Comparison of ENCODE assay signal across 7 mouse cellular contexts in the genomic region with DNA sequence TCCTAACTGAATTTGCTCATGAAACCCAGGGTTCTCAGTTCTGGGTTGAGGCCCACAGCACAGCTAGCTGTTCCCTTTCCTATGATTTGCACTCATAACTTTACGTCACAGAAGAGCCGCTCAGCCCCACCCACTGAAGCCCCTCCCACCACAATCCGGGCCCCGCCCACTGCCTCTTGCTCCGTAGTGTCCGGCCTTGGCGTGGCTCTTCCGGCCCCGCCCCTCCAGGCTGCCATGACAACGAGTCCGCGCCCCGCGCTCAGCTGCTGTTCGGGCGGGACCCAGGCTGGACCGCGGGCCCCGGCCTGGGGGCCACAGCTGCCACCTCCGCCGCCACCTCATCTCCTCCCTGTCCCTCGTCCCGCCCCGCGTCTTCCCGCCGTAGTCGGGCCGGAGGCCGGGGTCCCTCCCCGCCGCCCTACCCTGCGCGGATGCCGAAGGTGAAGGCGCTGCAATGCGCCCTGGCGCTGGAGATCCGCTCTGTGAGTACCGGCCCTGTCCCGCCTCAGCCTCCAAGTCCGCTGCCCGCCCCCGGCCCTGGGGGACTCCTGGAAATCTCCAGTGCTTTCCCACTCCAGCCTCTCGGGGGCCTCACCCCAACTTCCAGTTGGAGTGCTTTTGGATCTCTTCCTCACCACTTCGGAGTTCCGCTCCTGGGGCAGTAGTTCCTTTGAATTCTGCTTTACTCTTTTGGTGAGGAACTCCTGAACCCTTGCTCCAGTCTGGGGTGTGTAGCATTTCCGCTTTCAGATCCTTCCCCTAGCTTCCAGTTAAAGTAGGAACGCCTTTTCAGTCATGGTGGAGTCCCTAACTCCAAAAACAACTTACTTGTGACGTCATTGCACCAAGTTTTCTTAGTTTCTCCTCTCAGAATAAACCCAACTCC. TPM values are rescaled to one million over a fixed set of nuclear protein-coding genes. Genes with fewer than 3 reads are reported as not detected.
DNase-seq lines count a peak whose midpoint lies in the region; ATAC-seq lines count a peak whose summit lies in the region.

Gene Spata6 (plus strand): TSS at position 209 of the 886 bp plus-strand sequence.

- no peaks in the 10 kb centered on the region for H3K27me3 ChIP-seq in embryonic facial prominence, embryonic 11.5 days (ENCODE audit: control insufficient read depth, insufficient read depth, low read length)
- no peaks in the 10 kb centered on the region for H3K27me3 ChIP-seq in limb, embryonic 10.5 days (ENCODE audit: low read depth, poor library complexity, severe bottlenecking)
- no peaks in the 10 kb centered on the region for H3K27me3 ChIP-seq in midbrain, embryonic 12.5 days

- H3K9ac ChIP-seq in embryonic facial prominence, embryonic 11.5 days (replicated peaks; ENCODE audit: low read length): peak within 1 kb of the TSS; percentile 49
- peak within 1 kb of the TSS; percentile 70 for H3K9ac ChIP-seq in midbrain, embryonic 12.5 days (replicated peaks)

- H3K27ac ChIP-seq in embryonic facial prominence, embryonic 11.5 days (replicated peaks; ENCODE audit: low read depth, low read length): 0 out of 2 replicates have a peak within 1 kb of the TSS, but pooled peaks have one; percentile 2
- H3K27ac ChIP-seq in limb, embryonic 10.5 days: peak within 1 kb of the TSS; percentile 92
- H3K27ac ChIP-seq in midbrain, embryonic 12.5 days (replicated peaks): peak within 1 kb of the TSS; percentile 49

- peak; percentile 96 for DNase-seq in adrenal gland, postnatal 14 days
- peak; percentile 94 for DNase-seq in embryonic facial prominence, embryonic 11.5 days (ENCODE audit: low spot score)
- DNase-seq in kidney, adult 11 months: peak; percentile 92
- DNase-seq in limb, embryonic 10.5 days (ENCODE audit: low spot score): peak; percentile 96
- peak; percentile 85 for DNase-seq in skeletal muscle tissue, adult 2 months (ENCODE audit: low read depth, low spot score)

- peak; percentile 96 for ATAC-seq in embryonic facial prominence, embryonic 11.5 days (replicated peaks; ENCODE audit: insufficient number of reproducible peaks, low FRiP score, low TSS enrichment, low read depth)
- ATAC-seq in granulocyte monocyte progenitor cell, adult 5-6 weeks (replicated peaks; ENCODE audit: poor library complexity, severe bottlenecking): peak; percentile 90
- ATAC-seq in midbrain, embryonic 12.5 days (ENCODE audit: low FRiP score, low read depth): peak; percentile 97

- no peaks in the 10 kb centered on the region for H3K36me3 ChIP-seq in embryonic facial prominence, embryonic 11.5 days (replicated peaks; ENCODE audit: control insufficient read depth, insufficient read depth, low read depth, low read length)
- H3K36me3 ChIP-seq in limb, embryonic 10.5 days: no peaks in the 10 kb centered on the region
- H3K36me3 ChIP-seq in midbrain, embryonic 12.5 days: no peaks in the 10 kb centered on the region

- H3K4me2 ChIP-seq in embryonic facial prominence, embryonic 11.5 days (ENCODE audit: low read depth, low read length): peak within 1 kb of the TSS; percentile 44
- H3K4me2 ChIP-seq in midbrain, embryonic 12.5 days (replicated peaks): peak within 1 kb of the TSS; percentile 76

- H3K4me1 ChIP-seq in embryonic facial prominence, embryonic 11.5 days (ENCODE audit: control insufficient read depth, insufficient read depth, low read length): no peaks in the 10 kb centered on the region
- peaks cover 16% of the 10 kb centered on the region for H3K4me1 ChIP-seq in limb, embryonic 10.5 days
- peaks cover 10% of the 10 kb centered on the region for H3K4me1 ChIP-seq in midbrain, embryonic 12.5 days

- no peaks in the 10 kb centered on the region for H3K9me3 ChIP-seq in embryonic facial prominence, embryonic 11.5 days (replicated peaks; ENCODE audit: control insufficient read depth, low read length)
- no peaks in the 10 kb centered on the region for H3K9me3 ChIP-seq in limb, embryonic 10.5 days (replicated peaks)
- no peaks in the 10 kb centered on the region for H3K9me3 ChIP-seq in midbrain, embryonic 12.5 days

- peak within 1 kb of the TSS; percentile 56 for H3K4me3 ChIP-seq in embryonic facial prominence, embryonic 11.5 days (ENCODE audit: low read depth, low read length)
- H3K4me3 ChIP-seq in limb, embryonic 10.5 days: peak within 1 kb of the TSS; percentile 98
- peak within 1 kb of the TSS; percentile 87 for H3K4me3 ChIP-seq in midbrain, embryonic 12.5 days

- under 1% methylated on average over 47 of the region's 50 CpGs for WGBS in embryonic facial prominence, embryonic 11.5 days
- WGBS in limb, embryonic 10.5 days: under 1% methylated on average over 50 of the region's 50 CpGs
- under 1% methylated on average over 50 of the region's 50 CpGs for WGBS in midbrain, embryonic 12.5 days

RNA-seq across cellular contexts. Expression of gene Spata6, which starts in this region (rescaled TPM):
- total RNA-seq in adrenal gland, postnatal 14 days (2021): 12.2 and 20.4 TPM in 2 replicates
- polyA plus RNA-seq in embryonic facial prominence, embryonic 11.5 days (2014; fragmentation: Nextera tagmentation; extraction: Ambion mirVana): 30.6 and 32.2 TPM in 2 replicates
- total RNA-seq in granulocyte monocyte progenitor cell, adult 5-6 weeks (2014; fragmentation: Nextera tagmentation): 16.3 and 18.9 TPM in 2 replicates
- total RNA-seq in granulocyte monocyte progenitor cell, adult 5-6 weeks (2017): 11.9 and 13.0 TPM in 2 replicates
- polyA plus RNA-seq in limb, embryonic 10.5 days (2016; fragmentation: Nextera tagmentation; extraction: Ambion mirVana): 28.9 and 36.7 TPM in 2 replicates
- 23.8 and 27.3 TPM in 2 replicates for polyA plus RNA-seq in midbrain, embryonic 12.5 days (2016; fragmentation: Nextera tagmentation; extraction: Ambion mirVana)

Comparison
In these comparisons a context has a peak if more than half of its experiments do, and no peak if none do; other contexts are left out.
1. Peak in every context shown above with its lines: DNase-seq, ATAC-seq, H3K4me3 ChIP-seq and H3K27ac ChIP-seq.
2. H3K27ac ChIP-seq: peak in every context shown above with its lines; median percentile 92 in limb, embryonic 10.5 days; 49 in midbrain, embryonic 12.5 days; 2 in embryonic facial prominence, embryonic 11.5 days.